Mouse (Mus musculus) embryonic fibroblast, embryonic 13.5 days (primary cell): Measurements from ENCODE around the gene Crx.

Experiments
- CTCF ChIP-seq: IDR thresholded peaks from 2 replicates; pipeline ENCODE4 v1.5.1; 2011; ENCODE audit warnings: mild to moderate bottlenecking, control low read depth, low read length, moderate library complexity, borderline replicate concordance; ENCODE audit not compliant: insufficient read depth
- POLR2A ChIP-seq: IDR thresholded peaks from 2 replicates; pipeline ENCODE4 v1.6.1; 2011; ENCODE audit warnings: low read depth, mild to moderate bottlenecking, control low read depth, low read length, moderate library complexity

- TF ChIP-seq POLR2A (no peak), CTCF (no peak)
Observed at GRCm38 (mm10) chr7:15882317-15882716, 2.5 kb upstream of the Crx start, which contains the start of gene Crxos.
